Mouse (Mus musculus): ENCODE data around the gene Mpdu1. TPM values are rescaled to one million over a fixed set of nuclear protein-coding genes. Genes with fewer than 3 reads are reported as not detected.
A peak's percentile ranks its signal among the peaks of the same experiment; 100 is the strongest.

Gene Mpdu1
- polyA plus RNA-seq (2021): 84.1 TPM

- DNase-seq (ENCODE audit: low read depth, low spot score) (peak; percentile 83), ATAC-seq (peak; percentile 85)
- in situ Hi-C loops (cut with MboI; ENCODE audit: low pct_unique_long_range_greater_than_20kb): no loop called here
- CTCF ChIA-PET: no interaction called here
- POLR2A ChIA-PET: interaction anchor here (0.6 to 1.4 kb wide), 3 partner anchors 10 to 115 kb away, joined by 4 to 5 read pairs (median 4); partner anchors contain the start of gene Eif4a1
- no peaks in the 10 kb centered on the region for H3K27me3 ChIP-seq
- TF ChIP-seq CTCF (IDR thresholded peaks at IDR 0.05): no peak
These were observed at the start of gene Mpdu1 for GRCm38 (mm10) chr11:69662213-69662966. Gene Mpdu1, minus strand, starts transcription at chr11:69662642.

GRCm38 (mm10) chr11:69711082-69711481, 48.6 kb upstream of the Mpdu1 start:
- DNase-seq (ENCODE audit: low read depth, low spot score) (no peak), ATAC-seq (no peak)
- ChIA-PET CTCF (interaction anchor here (1.2 kb wide), 1 partner anchor 18 kb away, joined by 3 read pairs; no protein-coding TSS in a partner anchor), POLR2A (no interaction called here)
- H3K27me3 ChIP-seq: no peaks in the 10 kb centered on the region
- TF ChIP-seq CTCF (IDR thresholded peaks at IDR 0.05): no peak
- in situ Hi-C loops (cut with MboI; ENCODE audit: low pct_unique_long_range_greater_than_20kb): no loop called here

- no peak for DNase-seq (ENCODE audit: low read depth, low spot score)
- CTCF ChIA-PET: interaction anchor here (0.7 to 1.4 kb wide), 4 partner anchors 19 to 57 kb away, joined by 3 read pairs; partner anchors contain the start of gene Tnfsf13
- no peak for TF ChIP-seq CTCF (IDR thresholded peaks at IDR 0.05)
- POLR2A ChIA-PET: no interaction called here
- no peaks in the 10 kb centered on the region for H3K27me3 ChIP-seq
- ATAC-seq: no peak
- in situ Hi-C loops (cut with MboI; ENCODE audit: low pct_unique_long_range_greater_than_20kb): no loop called here
These were observed 48.0 kb upstream of the Mpdu1 start for GRCm38 (mm10) chr11:69710470-69710869.

- no peak for ATAC-seq
- POLR2A ChIA-PET: no interaction called here
These were observed 47.4 kb upstream of the Mpdu1 start for GRCm38 (mm10) chr11:69709554-69710446.

GRCm38 (mm10) chr11:69708614-69709265, 46.3 kb upstream of the Mpdu1 start:
- no peaks in the 10 kb centered on the region for H3K27me3 ChIP-seq
- ChIA-PET POLR2A (interaction anchor here (0.6 kb wide), 1 partner anchor 384 kb away, joined by 5 read pairs; no protein-coding TSS in a partner anchor), CTCF (interaction anchor here (1.4 kb wide), 1 partner anchor 56 kb away, joined by 3 read pairs; no protein-coding TSS in a partner anchor)
- no peak for TF ChIP-seq CTCF (IDR thresholded peaks at IDR 0.05)
- ATAC-seq (no peak), DNase-seq (ENCODE audit: low read depth, low spot score) (no peak)
- in situ Hi-C loops (cut with MboI; ENCODE audit: low pct_unique_long_range_greater_than_20kb): no loop called here

More at GRCm38 (mm10) chr11:69709554-69710446, 47.4 kb upstream of the Mpdu1 start:
- DNase-seq (ENCODE audit: low read depth, low spot score): no peak
- H3K27me3 ChIP-seq: no peaks in the 10 kb centered on the region
- in situ Hi-C loops (cut with MboI; ENCODE audit: low pct_unique_long_range_greater_than_20kb): no loop called here
- TF ChIP-seq CTCF (IDR thresholded peaks at IDR 0.05): no peak
- CTCF ChIA-PET: interaction anchor here (0.7 to 1.4 kb wide), 3 partner anchors 24 to 57 kb away, joined by 3 read pairs; partner anchors contain the start of gene Tnfsf13

- no peaks in the 10 kb centered on the region for H3K27me3 ChIP-seq
- ChIA-PET CTCF (no interaction called here), POLR2A (interaction anchor here (0.6 kb wide), 1 partner anchor 383 kb away, joined by 5 read pairs; no protein-coding TSS in a partner anchor)
- DNase-seq (ENCODE audit: low read depth, low spot score): no peak
- TF ChIP-seq CTCF (IDR thresholded peaks at IDR 0.05): no peak
- no peak for ATAC-seq
- in situ Hi-C loops (cut with MboI; ENCODE audit: low pct_unique_long_range_greater_than_20kb): no loop called here
These were observed 45.5 kb upstream of the Mpdu1 start for GRCm38 (mm10) chr11:69707873-69708381.

GRCm38 (mm10) chr11:69707480-69707847, 45.0 kb upstream of the Mpdu1 start:
- DNase-seq (ENCODE audit: low read depth, low spot score) (no peak), ATAC-seq (no peak)
- no peaks in the 10 kb centered on the region for H3K27me3 ChIP-seq
- in situ Hi-C loops (cut with MboI; ENCODE audit: low pct_unique_long_range_greater_than_20kb): no loop called here
- TF ChIP-seq CTCF (IDR thresholded peaks at IDR 0.05): no peak
- ChIA-PET CTCF (interaction anchor here (1.0 to 1.3 kb wide), 3 partner anchors 10 to 25 kb away, joined by 3 to 5 read pairs (median 4); partner anchors contain the start of gene Senp3), POLR2A (no interaction called here)

- DNase-seq (ENCODE audit: low read depth, low spot score) (no peak), ATAC-seq (peak; percentile 21)
- ChIA-PET POLR2A (interaction anchor here (0.6 to 1.3 kb wide), 2 partner anchors 13 to 70 kb away, joined by 7 to 8 read pairs; no protein-coding TSS in a partner anchor), CTCF (interaction anchor here (1.0 to 1.3 kb wide), 3 partner anchors 11 to 25 kb away, joined by 3 to 5 read pairs (median 4); partner anchors contain the start of gene Senp3)
- in situ Hi-C loops (cut with MboI; ENCODE audit: low pct_unique_long_range_greater_than_20kb): no loop called here
- no peak for TF ChIP-seq CTCF (IDR thresholded peaks at IDR 0.05)
- H3K27me3 ChIP-seq: no peaks in the 10 kb centered on the region
These were observed 44.5 kb upstream of the Mpdu1 start for GRCm38 (mm10) chr11:69706775-69707479.

GRCm38 (mm10) chr11:69704613-69705010, 42.2 kb upstream of the Mpdu1 start:
- TF ChIP-seq CTCF (IDR thresholded peaks at IDR 0.05): no peak
- POLR2A ChIA-PET: no interaction called here
- CTCF ChIA-PET: interaction anchor here (1.2 to 1.5 kb wide), 3 partner anchors 10 to 23 kb away, joined by 3 to 4 read pairs (median 3); partner anchors contain the start of gene Senp3
- no peaks in the 10 kb centered on the region for H3K27me3 ChIP-seq
- no peak for DNase-seq (ENCODE audit: low read depth, low spot score)
- ATAC-seq: no peak
- in situ Hi-C loops (cut with MboI; ENCODE audit: low pct_unique_long_range_greater_than_20kb): no loop called here

Measured in Patski (cell line).